Comparison of ENCODE assay signal across 20 mouse cellular contexts in genomic region chr11:57235446-57235845, GRCm38 (mm10).
"Had no signal": no experiment of that assay in that cellular context is flagged by ENCODE, and none has a peak within 500 bp of the region (broad histone marks: within the 10 kb centered on the region; RNA-seq: fewer than 3 reads in every experiment).

No protein-coding gene starts in this region.

- ATAC-seq: inflammation-experienced regulatory T-cells, adult 6 months; intestine, embryonic 16.5 days; lung, postnatal 0 days; midbrain, embryonic 15.5 days had no signal

- DNase-seq: kidney, adult 18-20 months; kidney, adult 9 months; kidney, postnatal 14 days; kidney, postnatal 4 days; layer of hippocampus, postnatal 36 days; liver, embryonic 13.5 days; lung, embryonic 14.5 days; right cerebral cortex, postnatal 14 days; spleen, adult 18-20 months; thymus, adult 18-20 months; thymus, postnatal 4 days had no signal

- H3K27ac ChIP-seq: liver, embryonic 13.5 days; macrophage; midbrain, embryonic 12.5 days; midbrain, embryonic 15.5 days; neural tube, embryonic 12.5 days; neural tube, embryonic 15.5 days; stomach, embryonic 15.5 days had no signal

- H3K4me3 ChIP-seq: liver, embryonic 13.5 days; midbrain, embryonic 12.5 days; midbrain, embryonic 15.5 days; neural tube, embryonic 12.5 days; neural tube, embryonic 15.5 days; stomach, embryonic 15.5 days had no signal
